Mouse (Mus musculus): Measurements from ENCODE around the gene Gm11562. TPM values are rescaled to one million over a fixed set of nuclear protein-coding genes. Genes with fewer than 3 reads are reported as not detected.

The Gm11562 gene
- polyA plus RNA-seq, 1 experiment from 2014 or later = not detected

Other genes starting within 250 kb of the Gm11562 start
- gene Krt28, start 245.5 kb downstream of the Gm11562 start, polyA plus RNA-seq (2018) = not detected in 3 replicates
- 1.2 to 2.7 TPM (median 2.0 TPM) in 3 replicates for gene Krt10, start 231.1 kb downstream of the Gm11562 start, polyA plus RNA-seq (2018)
- not detected in 3 replicates for gene Krt12, start 198.2 kb downstream of the Gm11562 start, polyA plus RNA-seq (2018)
- gene Krt20, start 182.3 kb downstream of the Gm11562 start, polyA plus RNA-seq (2018) = not detected in 3 replicates
- not detected in 3 replicates for gene Krt23, start 127.3 kb downstream of the Gm11562 start, polyA plus RNA-seq (2018)
- gene Krt39, start 99.1 kb downstream of the Gm11562 start, polyA plus RNA-seq (2018) = not detected in 3 replicates
- not detected in 3 replicates for gene Krt40, start 77.3 kb downstream of the Gm11562 start, polyA plus RNA-seq (2018)
- not detected in 3 replicates for gene Krtap3-3, start 69.6 kb downstream of the Gm11562 start, polyA plus RNA-seq (2018)
- gene Krtap3-2, start 63.6 kb downstream of the Gm11562 start, polyA plus RNA-seq (2018) = not detected in 3 replicates
- gene Gm11939, start 61.0 kb downstream of the Gm11562 start, polyA plus RNA-seq (2018) = not detected in 3 replicates
- not detected in 3 replicates for gene Krtap3-1, start 53.8 kb downstream of the Gm11562 start, polyA plus RNA-seq (2018)
- not detected in 3 replicates for gene Krtap1-5, start 39.4 kb downstream of the Gm11562 start, polyA plus RNA-seq (2018)
- gene Krtap1-4, start 36.8 kb downstream of the Gm11562 start, polyA plus RNA-seq (2018) = not detected in 3 replicates
- gene Krtap1-3, start 29.1 kb downstream of the Gm11562 start, polyA plus RNA-seq (2018) = not detected in 3 replicates
- gene Krtap9-3, start 22.3 kb downstream of the Gm11562 start, polyA plus RNA-seq (2018) = not detected in 3 replicates
- not detected in 3 replicates for gene Gm11938, start 17.1 kb downstream of the Gm11562 start, polyA plus RNA-seq (2018)
- not detected in 3 replicates for gene Gm11937, start 10.2 kb downstream of the Gm11562 start, polyA plus RNA-seq (2018)
- not detected in 3 replicates for gene Krtap2-4, start 5.6 kb downstream of the Gm11562 start, polyA plus RNA-seq (2018)
- not detected in 3 replicates for gene Krtap4-1, start 7.8 kb upstream of the Gm11562 start, polyA plus RNA-seq (2018)
- gene Krtap4-2, start 14.6 kb upstream of the Gm11562 start, polyA plus RNA-seq (2018) = not detected in 3 replicates
- gene Krtap4-7, start 23.7 kb upstream of the Gm11562 start, polyA plus RNA-seq (2018) = not detected in 3 replicates
- not detected in 3 replicates for gene Gm11555, start 29.8 kb upstream of the Gm11562 start, polyA plus RNA-seq (2018)
- gene Gm11563, start 38.5 kb upstream of the Gm11562 start, polyA plus RNA-seq (2018) = not detected in 3 replicates
- gene Krtap4-6, start 45.5 kb upstream of the Gm11562 start, polyA plus RNA-seq (2018) = not detected in 3 replicates
- gene Gm14190, start 70.3 kb upstream of the Gm11562 start, polyA plus RNA-seq (2018) = not detected in 3 replicates
- not detected in 3 replicates for gene Gm14180, start 113.9 kb upstream of the Gm11562 start, polyA plus RNA-seq (2018)
- gene Gm11595, start 152.5 kb upstream of the Gm11562 start, polyA plus RNA-seq (2018) = not detected in 3 replicates
- not detected in 3 replicates for gene Krtap4-8, start 160.3 kb upstream of the Gm11562 start, polyA plus RNA-seq (2018)
- not detected in 3 replicates for gene Krtap4-9, start 164.8 kb upstream of the Gm11562 start, polyA plus RNA-seq (2018)
- not detected in 3 replicates for gene Gm11596, start 173.0 kb upstream of the Gm11562 start, polyA plus RNA-seq (2018)
- not detected in 3 replicates for gene Gm11569, start 178.5 kb upstream of the Gm11562 start, polyA plus RNA-seq (2018)
- not detected in 3 replicates for gene Gm11554, start 184.0 kb upstream of the Gm11562 start, polyA plus RNA-seq (2018)
- gene Krtap4-13, start 189.5 kb upstream of the Gm11562 start, polyA plus RNA-seq (2018) = not detected in 3 replicates
- gene Gm11564, start 195.2 kb upstream of the Gm11562 start, polyA plus RNA-seq (2018) = not detected in 3 replicates
- gene 2300003K06Rik, start 217.6 kb upstream of the Gm11562 start, polyA plus RNA-seq (2018) = not detected in 3 replicates
- not detected in 3 replicates for gene Krtap4-16, start 231.2 kb upstream of the Gm11562 start, polyA plus RNA-seq (2018)
- not detected in 3 replicates for gene Gm11568, start 237.5 kb upstream of the Gm11562 start, polyA plus RNA-seq (2018)
- not detected in 3 replicates for gene Gm11559, start 244.0 kb upstream of the Gm11562 start, polyA plus RNA-seq (2018)